Mouse (Mus musculus) limb, embryonic 12.5 days (tissue): ENCODE measurements around the gene Gm49380. TPM values are rescaled to one million over a fixed set of nuclear protein-coding genes. Genes with fewer than 3 reads are reported as not detected.

Experiments
- ATAC-seq: fragments of 200-750 bp; cut with Nextera tagmentation; 2 replicates; pipeline ENCODE4 v1.8.0; 2017; ENCODE audit warnings: low read depth, moderate TSS enrichment; ENCODE audit not compliant: insufficient number of reproducible peaks, insufficient read depth, low FRiP score, low TSS enrichment
- H3K27ac ChIP-seq: fragments of 300-500 bp; sonication (generic); 2 replicates; pipeline ENCODE4 v1.5.1; 2016; ENCODE audit warnings: mild to moderate bottlenecking, moderate library complexity
- H3K27me3 ChIP-seq: fragments of 300-500 bp; sonication (generic); 2 replicates; pipeline ENCODE4 v1.6.1; 2016; ENCODE audit warnings: mild to moderate bottlenecking, moderate library complexity
- H3K36me3 ChIP-seq: fragments of 300-500 bp; sonication (generic); 2 replicates; pipeline ENCODE4 v1.6.1; 2016; ENCODE audit warnings: mild to moderate bottlenecking, moderate library complexity
- H3K4me1 ChIP-seq: fragments of 300-500 bp; sonication (generic); replicated peaks from 2 replicates; pipeline ENCODE4 v1.6.1; 2016
- H3K4me2 ChIP-seq: fragments of 300-500 bp; sonication (generic); 2 replicates; pipeline ENCODE4 v1.6.1; 2016; ENCODE audit warnings: mild to moderate bottlenecking, moderate library complexity
- H3K4me3 ChIP-seq: fragments of 300-500 bp; sonication (generic); replicated peaks from 2 replicates; pipeline ENCODE4 v1.5.1; 2016; ENCODE audit warnings: mild to moderate bottlenecking
- H3K9ac ChIP-seq: fragments of 300-500 bp; sonication (generic); replicated peaks from 2 replicates; pipeline ENCODE4 v1.6.1; 2016; ENCODE audit warnings: mild to moderate bottlenecking, moderate library complexity
- H3K9me3 ChIP-seq: fragments of 300-500 bp; sonication (generic); 2 replicates; pipeline ENCODE4 v1.6.1; 2016; ENCODE audit warnings: mild to moderate bottlenecking, moderate library complexity
- WGBS: fragments of 180-500 bp; shearing (Covaris S2); methylation state at CpG from one replicate; pipeline ENCODE4 v1.1.7; 2016; 5-methylcytosine and 5-hydroxymethylcytosine counted together
- polyA plus RNA-seq: library from polyadenylated mRNA; unstranded; fragments of >200 nt; fragmentation: Nextera tagmentation; extraction: Ambion mirVana; gene quantifications from 2 replicates; pipeline ENCODE4 v1.2.1, GENCODE M21; 2016

Gm49380 gene
- polyA plus RNA-seq, 1 experiment from 2014 or later = 0.08 TPM

GRCm38 (mm10) chr9:44072599-44072915 lies 40.7 kb downstream of the Gm49380 start:
- no peaks in the 10 kb centered on the region for H3K36me3 ChIP-seq
- 38% methylated on average over 4 of the region's 4 CpGs for WGBS
- H3K4me1 ChIP-seq = peaks cover 37% of the 10 kb centered on the region
- H3K9ac ChIP-seq = no peak overlapping the region
- no peaks in the 10 kb centered on the region for H3K9me3 ChIP-seq
- 0 out of 2 replicates have a peak overlapping the region, but pooled peaks have one; percentile 26 for H3K4me2 ChIP-seq
- H3K27ac ChIP-seq = no peak overlapping the region
- H3K4me3 ChIP-seq = no peak overlapping the region
- ATAC-seq = no peak
- H3K27me3 ChIP-seq = peaks cover 23% of the 10 kb centered on the region

- Histone ChIP-seq H3K36me3 (no peaks in the 10 kb centered on the region), H3K9me3 (no peaks in the 10 kb centered on the region), H3K4me1 (peaks cover 40% of the 10 kb centered on the region), H3K27me3 (peaks cover 23% of the 10 kb centered on the region), H3K9ac (no peak overlapping the region), H3K4me2 (peak overlapping the region; percentile 26; the same call in 1 of the 2 replicates), H3K4me3 (no peak overlapping the region), H3K27ac (no peak overlapping the region)
- ATAC-seq = no peak
- 39% methylated on average over 11 of the region's 11 CpGs for WGBS
Observed at GRCm38 (mm10) chr9:44071914-44072598, 41.2 kb downstream of the Gm49380 start.

GRCm38 (mm10) chr9:44070844-44071231 lies 42.5 kb downstream of the Gm49380 start:
- H3K9ac ChIP-seq = no peak overlapping the region
- H3K4me2 ChIP-seq = no peak overlapping the region
- H3K27ac ChIP-seq = no peak overlapping the region

GRCm38 (mm10) chr9:44070113-44070843 lies 43.0 kb downstream of the Gm49380 start:
- H3K27me3 ChIP-seq = peaks cover 20% of the 10 kb centered on the region
- H3K9me3 ChIP-seq = no peaks in the 10 kb centered on the region
- ATAC-seq = no peak
- no peak overlapping the region for H3K4me3 ChIP-seq
- H3K4me1 ChIP-seq = peaks cover 35% of the 10 kb centered on the region
- no peak overlapping the region for H3K9ac ChIP-seq
- 62% methylated on average over 14 of the region's 14 CpGs for WGBS
- no peaks in the 10 kb centered on the region for H3K36me3 ChIP-seq
- no peak overlapping the region for H3K4me2 ChIP-seq
- no peak overlapping the region for H3K27ac ChIP-seq

More at GRCm38 (mm10) chr9:44070844-44071231, 42.5 kb downstream of the Gm49380 start:
- H3K36me3 ChIP-seq = no peaks in the 10 kb centered on the region
- H3K4me3 ChIP-seq = no peak overlapping the region
- ATAC-seq = no peak
- peaks cover 40% of the 10 kb centered on the region for H3K4me1 ChIP-seq
- H3K9me3 ChIP-seq = no peaks in the 10 kb centered on the region
- peaks cover 23% of the 10 kb centered on the region for H3K27me3 ChIP-seq
- 22% methylated on average over 8 of the region's 8 CpGs for WGBS

GRCm38 (mm10) chr9:44069252-44069651 lies 44.0 kb downstream of the Gm49380 start:
- 20% methylated on average over 7 of the region's 7 CpGs for WGBS
- Histone ChIP-seq H3K4me3 (no peak overlapping the region), H3K36me3 (no peaks in the 10 kb centered on the region), H3K4me1 (peaks cover 35% of the 10 kb centered on the region), H3K27ac (no peak overlapping the region), H3K4me2 (no peak overlapping the region), H3K9ac (no peak overlapping the region), H3K27me3 (peaks cover 18% of the 10 kb centered on the region), H3K9me3 (no peaks in the 10 kb centered on the region)
- ATAC-seq = no peak

GRCm38 (mm10) chr9:44067960-44068330 lies 45.4 kb downstream of the Gm49380 start:
- ATAC-seq = no peak
- H3K9me3 ChIP-seq = no peaks in the 10 kb centered on the region
- H3K27me3 ChIP-seq = peaks cover 18% of the 10 kb centered on the region
- no peak overlapping the region for H3K4me3 ChIP-seq
- no peaks in the 10 kb centered on the region for H3K36me3 ChIP-seq
- H3K4me2 ChIP-seq = peak overlapping the region; percentile 90
- WGBS = 72% methylated on average over 6 of the region's 6 CpGs
- no peak overlapping the region for H3K9ac ChIP-seq
- H3K27ac ChIP-seq = no peak overlapping the region
- peaks cover 35% of the 10 kb centered on the region for H3K4me1 ChIP-seq

GRCm38 (mm10) chr9:44067241-44067959 lies 45.9 kb downstream of the Gm49380 start:
- Histone ChIP-seq H3K27me3 (peaks cover 18% of the 10 kb centered on the region), H3K9ac (peak overlapping the region; percentile 57), H3K36me3 (no peaks in the 10 kb centered on the region), H3K27ac (no peak overlapping the region), H3K4me3 (peak overlapping the region; percentile 49), H3K4me2 (peak overlapping the region; percentile 90), H3K4me1 (peaks cover 29% of the 10 kb centered on the region), H3K9me3 (no peaks in the 10 kb centered on the region)
- 7% methylated on average over 15 of the region's 15 CpGs for WGBS
- ATAC-seq = peak; percentile 41; the same call in 1 of the 2 replicates

- peaks cover 23% of the 10 kb centered on the region for H3K4me1 ChIP-seq
- H3K9me3 ChIP-seq = no peaks in the 10 kb centered on the region
- peak within 1 kb of the TSS; percentile 90 for H3K4me2 ChIP-seq
- peak within 1 kb of the TSS; percentile 49 for H3K4me3 ChIP-seq
- ATAC-seq = peak; percentile 96
- H3K9ac ChIP-seq = peak within 1 kb of the TSS; percentile 57
- no peak within 1 kb of the TSS for H3K27ac ChIP-seq
- peaks cover 18% of the 10 kb centered on the region for H3K27me3 ChIP-seq
- no peaks in the 10 kb centered on the region for H3K36me3 ChIP-seq
- under 1% methylated on average over 38 of the region's 38 CpGs for WGBS
Observed at GRCm38 (mm10) chr9:44066785-44067225, 46.5 kb downstream of the Gm49380 start, which contains the start of gene Usp2. Usp2 (plus strand) TSS chr9:44067021.

GRCm38 (mm10) chr9:44065177-44065576 lies 48.1 kb downstream of the Gm49380 start:
- Histone ChIP-seq H3K4me3 (no peak overlapping the region), H3K4me2 (no peak overlapping the region), H3K27ac (no peak overlapping the region), H3K36me3 (no peaks in the 10 kb centered on the region), H3K27me3 (peaks cover 12% of the 10 kb centered on the region), H3K4me1 (peaks cover 10% of the 10 kb centered on the region), H3K9ac (no peak overlapping the region), H3K9me3 (no peaks in the 10 kb centered on the region)
- no peak for ATAC-seq
- 46% methylated on average over 1 of the region's 1 CpGs for WGBS

- Histone ChIP-seq H3K36me3 (no peaks in the 10 kb centered on the region), H3K4me2 (no peak overlapping the region), H3K4me3 (no peak overlapping the region), H3K27me3 (no peaks in the 10 kb centered on the region), H3K27ac (no peak overlapping the region), H3K4me1 (no peaks in the 10 kb centered on the region), H3K9ac (no peak overlapping the region), H3K9me3 (0 out of 2 replicates have a peak, but pooled peaks cover 3% of the 10 kb centered on the region)
- no peak for ATAC-seq
- whole genome bisulfite sequencing = 83% methylated on average over 6 of the region's 6 CpGs
Observed at GRCm38 (mm10) chr9:44058606-44059005, 54.7 kb downstream of the Gm49380 start.

- H3K4me2 ChIP-seq = no peak overlapping the region
- H3K4me3 ChIP-seq = no peak overlapping the region
- H3K9ac ChIP-seq = no peak overlapping the region
- H3K4me1 ChIP-seq = no peaks in the 10 kb centered on the region
- no peaks in the 10 kb centered on the region for H3K36me3 ChIP-seq
- no peaks in the 10 kb centered on the region for H3K27me3 ChIP-seq
- ATAC-seq = no peak
- H3K9me3 ChIP-seq = 0 out of 2 replicates have a peak, but pooled peaks cover 3% of the 10 kb centered on the region
- H3K27ac ChIP-seq = no peak overlapping the region
- 90% methylated on average over 1 of the region's 1 CpGs for WGBS
Observed at GRCm38 (mm10) chr9:44053936-44054335, 59.4 kb downstream of the Gm49380 start.
